Mouse (Mus musculus) C3H10T1/2 (cell line): ENCODE results near the gene Olfr586. TPM values are rescaled to one million over a fixed set of nuclear protein-coding genes. Genes with fewer than 3 reads are reported as not detected.

Experiments
- polyA plus RNA-seq, 2 experiments: library from polyadenylated mRNA; unstranded; fragments of >200 nt; fragmentation: generic; extraction: Trizol; gene quantifications; one replicate each; pipeline ENCODE4 v1.2.1; 2012; ENCODE audit warnings: missing spikeins in 2 of 2

The Olfr586 gene
- not detected for polyA plus RNA-seq

GRCm38 (mm10) chr7:103125538-103125937 lies at the start of gene Olfr586:
TSS of gene Olfr586 (minus strand) at chr7:103125638.

GRCm38 (mm10) chr7:103156256-103156655 lies 30.8 kb upstream of the Olfr586 start, which contains the start of gene Olfr589:
TSS of gene Olfr589 (minus strand) at chr7:103156356.

GRCm38 (mm10) chr7:103140579-103140978 lies 15.1 kb upstream of the Olfr586 start, which contains the start of gene Olfr588-ps1:
TSS of gene Olfr588-ps1 (plus strand) at chr7:103140879.

GRCm38 (mm10) chr7:103097420-103097819 lies 28.0 kb downstream of the Olfr586 start, which contains the start of gene Olfr585:
TSS of gene Olfr585 (plus strand) at chr7:103097720.

GRCm38 (mm10) chr7:103081585-103081984 lies 43.9 kb downstream of the Olfr586 start, which contains the start of gene Olfr584:
TSS of gene Olfr584 (plus strand) at chr7:103081885.

Other genes starting within 250 kb of the Olfr586 start
- not detected for gene Olfr568, start 248.5 kb downstream of the Olfr586 start, polyA plus RNA-seq
- gene Olfr569, start 234.8 kb downstream of the Olfr586 start, polyA plus RNA-seq, result not detected
- not detected for gene Olfr570, start 231.1 kb downstream of the Olfr586 start, polyA plus RNA-seq
- not detected for gene Olfr571, start 208.1 kb downstream of the Olfr586 start, polyA plus RNA-seq
- gene Olfr572, start 201.2 kb downstream of the Olfr586 start, polyA plus RNA-seq, result not detected
- not detected for gene Olfr573-ps1, start 183.1 kb downstream of the Olfr586 start, polyA plus RNA-seq
- not detected for gene Olfr574, start 177.2 kb downstream of the Olfr586 start, polyA plus RNA-seq
- gene Olfr575, start 166.9 kb downstream of the Olfr586 start, polyA plus RNA-seq, result not detected
- gene Olfr576, start 163.0 kb downstream of the Olfr586 start, polyA plus RNA-seq, result not detected
- not detected for gene Olfr577, start 149.7 kb downstream of the Olfr586 start, polyA plus RNA-seq
- not detected for gene Olfr578, start 136.3 kb downstream of the Olfr586 start, polyA plus RNA-seq
- not detected for gene Olfr582, start 87.6 kb downstream of the Olfr586 start, polyA plus RNA-seq
- gene Olfr583, start 74.3 kb downstream of the Olfr586 start, polyA plus RNA-seq, result not detected
- not detected for gene Olfr584, start 43.8 kb downstream of the Olfr586 start, polyA plus RNA-seq
- gene Olfr585, start 27.9 kb downstream of the Olfr586 start, polyA plus RNA-seq, result not detected
- not detected for gene Olfr588-ps1, start 15.2 kb upstream of the Olfr586 start, polyA plus RNA-seq
- gene Olfr589, start 30.7 kb upstream of the Olfr586 start, polyA plus RNA-seq, result not detected
- gene Olfr591, start 52.7 kb upstream of the Olfr586 start, polyA plus RNA-seq, result not detected
- not detected for gene Olfr592, start 59.2 kb upstream of the Olfr586 start, polyA plus RNA-seq
- not detected for gene Olfr593, start 86.2 kb upstream of the Olfr586 start, polyA plus RNA-seq
- not detected for gene Olfr594, start 91.4 kb upstream of the Olfr586 start, polyA plus RNA-seq
- not detected for gene Usp17ld, start 126.9 kb upstream of the Olfr586 start, polyA plus RNA-seq
- not detected for gene Olfr596, start 180.0 kb upstream of the Olfr586 start, polyA plus RNA-seq
- gene Olfr597, start 190.7 kb upstream of the Olfr586 start, polyA plus RNA-seq, result not detected
- not detected for gene Olfr598, start 197.9 kb upstream of the Olfr586 start, polyA plus RNA-seq
- not detected for gene Olfr599, start 210.3 kb upstream of the Olfr586 start, polyA plus RNA-seq
- not detected for gene Olfr600, start 224.0 kb upstream of the Olfr586 start, polyA plus RNA-seq
- not detected for gene Olfr601, start 237.0 kb upstream of the Olfr586 start, polyA plus RNA-seq